Mouse (Mus musculus) kidney, postnatal 10 days (tissue): ENCODE measurements around the gene Fcgr4.
A peak's percentile ranks its signal among the peaks of the same experiment; 100 is the strongest.

Experiments
- DNase-seq: peaks from one replicate; pipeline ENCODE4 v3.0.0; 2021; ENCODE audit warnings: mixed read lengths

The Fcgr4 gene

GRCm38 (mm10) chr1:171016676-171017356 lies 1.9 kb upstream of the Fcgr4 start:
- no peak for DNase-seq

- DNase-seq, result no peak
Observed at GRCm38 (mm10) chr1:171017468-171018158, 1.1 kb upstream of the Fcgr4 start.

- DNase-seq, result no peak
Observed at GRCm38 (mm10) chr1:171019311-171019950, 711 bp downstream of the Fcgr4 start.

GRCm38 (mm10) chr1:171031752-171032151 lies 13.0 kb downstream of the Fcgr4 start:
- no peak for DNase-seq

- no peak for DNase-seq
Observed at GRCm38 (mm10) chr1:171032691-171033090, 14.0 kb downstream of the Fcgr4 start.

- DNase-seq, result no peak
Observed at GRCm38 (mm10) chr1:171033196-171033595, 14.5 kb downstream of the Fcgr4 start.

- DNase-seq, result peak; percentile 88
Observed at GRCm38 (mm10) chr1:171033756-171034155, 15.0 kb downstream of the Fcgr4 start.

GRCm38 (mm10) chr1:171034201-171034600 lies 15.5 kb downstream of the Fcgr4 start:
- DNase-seq, result no peak

- DNase-seq, result no peak
Observed at GRCm38 (mm10) chr1:171035611-171036010, 16.9 kb downstream of the Fcgr4 start.

- peak; percentile 73 for DNase-seq
Observed at GRCm38 (mm10) chr1:171036550-171037324, 18.0 kb downstream of the Fcgr4 start.

GRCm38 (mm10) chr1:171037861-171038721 lies 19.4 kb downstream of the Fcgr4 start:
- DNase-seq, result peak; percentile 86

- DNase-seq, result no peak
Observed at GRCm38 (mm10) chr1:171039135-171039534, 20.4 kb downstream of the Fcgr4 start.

- no peak for DNase-seq
Observed at GRCm38 (mm10) chr1:171039880-171040279, 21.2 kb downstream of the Fcgr4 start.

GRCm38 (mm10) chr1:171043594-171044153 lies 25.0 kb downstream of the Fcgr4 start:
- no peak for DNase-seq

GRCm38 (mm10) chr1:171044365-171045078 lies 25.8 kb downstream of the Fcgr4 start:
- DNase-seq, result peak; percentile 91

GRCm38 (mm10) chr1:171045079-171045465 lies 26.4 kb downstream of the Fcgr4 start:
- DNase-seq, result no peak

- DNase-seq, result no peak
Observed at GRCm38 (mm10) chr1:171046501-171046900, 27.8 kb downstream of the Fcgr4 start.

GRCm38 (mm10) chr1:171049263-171049662 lies 30.5 kb downstream of the Fcgr4 start:
- no peak for DNase-seq

GRCm38 (mm10) chr1:171050774-171051173 lies 32.1 kb downstream of the Fcgr4 start:
- DNase-seq, result no peak

GRCm38 (mm10) chr1:171053305-171053704 lies 34.6 kb downstream of the Fcgr4 start:
- no peak for DNase-seq

- no peak for DNase-seq
Observed at GRCm38 (mm10) chr1:171057253-171057652, 38.5 kb downstream of the Fcgr4 start.
